Mouse (Mus musculus): ENCODE results near the gene Gpr68. TPM values are rescaled to one million over a fixed set of nuclear protein-coding genes. Genes with fewer than 3 reads are reported as not detected.

Gene Gpr68
- polyA plus RNA-seq, 1 experiment from 2014 or later: 0.62 TPM

GRCm38 (mm10) chr12:100941361-100941760 lies 33.4 kb upstream of the Gpr68 start:
- Histone ChIP-seq H3K4me1 (replicated peaks) (0 out of 2 replicates have a peak, but pooled peaks cover 3% of the 10 kb centered on the region), H3K9ac (no peak overlapping the region), H3K36me3 (peaks cover 16% of the 10 kb centered on the region; the same call in 1 of the 2 replicates), H3K27me3 (replicated peaks) (no peaks in the 10 kb centered on the region), H3K4me2 (replicated peaks) (no peak overlapping the region), H3K9me3 (no peaks in the 10 kb centered on the region), H3K4me3 (replicated peaks) (no peak overlapping the region), H3K27ac (no peak overlapping the region)
- WGBS: 77% methylated on average over 3 of the region's 3 CpGs
- no peak for ATAC-seq

GRCm38 (mm10) chr12:100937441-100938360 lies 29.7 kb upstream of the Gpr68 start:
- WGBS: 69% methylated on average over 21 of the region's 21 CpGs
- Histone ChIP-seq H3K4me3 (replicated peaks) (no peak overlapping the region), H3K4me1 (replicated peaks) (0 out of 2 replicates have a peak, but pooled peaks cover 3% of the 10 kb centered on the region), H3K27me3 (replicated peaks) (no peaks in the 10 kb centered on the region), H3K9ac (no peak overlapping the region), H3K9me3 (no peaks in the 10 kb centered on the region), H3K36me3 (peaks cover 15% of the 10 kb centered on the region; the same call in 1 of the 2 replicates), H3K27ac (peak overlapping the region; percentile 66), H3K4me2 (replicated peaks) (no peak overlapping the region)
- no peak for ATAC-seq

GRCm38 (mm10) chr12:100936737-100937136 lies 28.7 kb upstream of the Gpr68 start:
- H3K9me3 ChIP-seq: no peaks in the 10 kb centered on the region
- H3K27me3 ChIP-seq (replicated peaks): no peaks in the 10 kb centered on the region
- 0 out of 2 replicates have a peak, but pooled peaks cover 3% of the 10 kb centered on the region for H3K4me1 ChIP-seq (replicated peaks)
- no peak overlapping the region for H3K4me2 ChIP-seq (replicated peaks)
- H3K9ac ChIP-seq: no peak overlapping the region
- 75% methylated on average over 4 of the region's 4 CpGs for WGBS
- peak; percentile 36; the same call in 1 of the 2 replicates for ATAC-seq
- H3K36me3 ChIP-seq: peaks cover 15% of the 10 kb centered on the region; the same call in 1 of the 2 replicates
- H3K4me3 ChIP-seq (replicated peaks): no peak overlapping the region
- H3K27ac ChIP-seq: no peak overlapping the region

- peaks cover 15% of the 10 kb centered on the region; the same call in 1 of the 2 replicates for H3K36me3 ChIP-seq
- H3K9ac ChIP-seq: no peak overlapping the region
- no peak overlapping the region for H3K27ac ChIP-seq
- ATAC-seq: peak; percentile 52
- WGBS: 12% methylated on average over 2 of the region's 2 CpGs
- no peaks in the 10 kb centered on the region for H3K9me3 ChIP-seq
- H3K4me3 ChIP-seq (replicated peaks): no peak overlapping the region
- no peaks in the 10 kb centered on the region for H3K27me3 ChIP-seq (replicated peaks)
- 0 out of 2 replicates have a peak, but pooled peaks cover 3% of the 10 kb centered on the region for H3K4me1 ChIP-seq (replicated peaks)
- H3K4me2 ChIP-seq (replicated peaks): no peak overlapping the region
Measured at GRCm38 (mm10) chr12:100936116-100936515, 28.1 kb upstream of the Gpr68 start.

- Histone ChIP-seq H3K36me3 (peaks cover 19% of the 10 kb centered on the region), H3K4me3 (replicated peaks) (no peak overlapping the region), H3K9ac (no peak overlapping the region), H3K27me3 (replicated peaks) (no peaks in the 10 kb centered on the region), H3K9me3 (no peaks in the 10 kb centered on the region), H3K4me1 (replicated peaks) (0 out of 2 replicates have a peak, but pooled peaks cover 3% of the 10 kb centered on the region), H3K4me2 (replicated peaks) (no peak overlapping the region), H3K27ac (no peak overlapping the region)
- ATAC-seq: peak; percentile 35
- WGBS: 67% methylated on average over 5 of the region's 5 CpGs
Measured at GRCm38 (mm10) chr12:100934796-100935195, 26.8 kb upstream of the Gpr68 start.

GRCm38 (mm10) chr12:100931653-100932052 lies 23.7 kb upstream of the Gpr68 start:
- Histone ChIP-seq H3K27ac (no peak overlapping the region), H3K36me3 (peaks cover 19% of the 10 kb centered on the region), H3K4me2 (replicated peaks) (no peak overlapping the region), H3K4me1 (replicated peaks) (no peaks in the 10 kb centered on the region), H3K27me3 (replicated peaks) (no peaks in the 10 kb centered on the region), H3K9ac (no peak overlapping the region), H3K4me3 (replicated peaks) (no peak overlapping the region), H3K9me3 (no peaks in the 10 kb centered on the region)
- 93% methylated on average over 14 of the region's 14 CpGs for WGBS
- no peak for ATAC-seq

- peaks cover 19% of the 10 kb centered on the region for H3K36me3 ChIP-seq
- WGBS: 90% methylated on average over 9 of the region's 9 CpGs
- H3K27me3 ChIP-seq (replicated peaks): no peaks in the 10 kb centered on the region
- H3K9ac ChIP-seq: no peak overlapping the region
- H3K4me1 ChIP-seq (replicated peaks): no peaks in the 10 kb centered on the region
- H3K9me3 ChIP-seq: no peaks in the 10 kb centered on the region
- ATAC-seq: no peak
- no peak overlapping the region for H3K27ac ChIP-seq
- H3K4me3 ChIP-seq (replicated peaks): no peak overlapping the region
- no peak overlapping the region for H3K4me2 ChIP-seq (replicated peaks)
Measured at GRCm38 (mm10) chr12:100928286-100928685, 20.3 kb upstream of the Gpr68 start.

- Histone ChIP-seq H3K4me1 (replicated peaks) (no peaks in the 10 kb centered on the region), H3K27me3 (replicated peaks) (no peaks in the 10 kb centered on the region), H3K36me3 (peaks cover 17% of the 10 kb centered on the region), H3K9me3 (no peaks in the 10 kb centered on the region), H3K4me3 (replicated peaks) (no peak overlapping the region), H3K4me2 (replicated peaks) (no peak overlapping the region), H3K27ac (no peak overlapping the region), H3K9ac (no peak overlapping the region)
- WGBS: 70% methylated on average over 14 of the region's 14 CpGs
- ATAC-seq: peak; percentile 42; the same call in 1 of the 2 replicates
Measured at GRCm38 (mm10) chr12:100925644-100926619, 17.9 kb upstream of the Gpr68 start.

GRCm38 (mm10) chr12:100924646-100925339 lies 16.8 kb upstream of the Gpr68 start:
- peaks cover 10% of the 10 kb centered on the region for H3K36me3 ChIP-seq
- WGBS: 77% methylated on average over 15 of the region's 15 CpGs
- no peak overlapping the region for H3K4me2 ChIP-seq (replicated peaks)
- no peak overlapping the region for H3K27ac ChIP-seq
- H3K9me3 ChIP-seq: no peaks in the 10 kb centered on the region
- no peaks in the 10 kb centered on the region for H3K4me1 ChIP-seq (replicated peaks)
- H3K4me3 ChIP-seq (replicated peaks): no peak overlapping the region
- no peak overlapping the region for H3K9ac ChIP-seq
- ATAC-seq: no peak
- no peaks in the 10 kb centered on the region for H3K27me3 ChIP-seq (replicated peaks)

GRCm38 (mm10) chr12:100910731-100911130 lies 2.7 kb upstream of the Gpr68 start:
- no peak overlapping the region for H3K4me2 ChIP-seq (replicated peaks)
- WGBS: 77% methylated on average over 12 of the region's 12 CpGs
- no peak overlapping the region for H3K4me3 ChIP-seq (replicated peaks)
- no peak overlapping the region for H3K27ac ChIP-seq
- H3K9ac ChIP-seq: no peak overlapping the region
- no peaks in the 10 kb centered on the region for H3K9me3 ChIP-seq
- peaks cover 11% of the 10 kb centered on the region for H3K27me3 ChIP-seq (replicated peaks)
- no peaks in the 10 kb centered on the region for H3K36me3 ChIP-seq
- peaks cover 22% of the 10 kb centered on the region; the same call in 1 of the 2 replicates for H3K4me1 ChIP-seq (replicated peaks)
- no peak for ATAC-seq

- no peak for ATAC-seq
- no peak overlapping the region for H3K27ac ChIP-seq
- 45% methylated on average over 6 of the region's 6 CpGs for WGBS
- peaks cover 22% of the 10 kb centered on the region; the same call in 1 of the 2 replicates for H3K4me1 ChIP-seq (replicated peaks)
- H3K9me3 ChIP-seq: no peaks in the 10 kb centered on the region
- no peaks in the 10 kb centered on the region for H3K36me3 ChIP-seq
- peaks cover 11% of the 10 kb centered on the region for H3K27me3 ChIP-seq (replicated peaks)
- no peak overlapping the region for H3K9ac ChIP-seq
- H3K4me2 ChIP-seq (replicated peaks): no peak overlapping the region
- H3K4me3 ChIP-seq (replicated peaks): no peak overlapping the region
Measured at GRCm38 (mm10) chr12:100909765-100910164, 1.8 kb upstream of the Gpr68 start.

Measured in intestine, embryonic 15.5 days (tissue).